Mouse (Mus musculus): ENCODE measurements at regions not wholly inside any gene's neighbourhood (a gene's known extent, or its start where the extent isn't known, plus 50 kb on each side); places are given as distances from the start of the nearest gene placed in this dataset.
A peak's percentile ranks its signal among the peaks of the same experiment; 100 is the strongest.

- peak; percentile 62 for DNase-seq (ENCODE audit: low spot score)
Measured at GRCm38 (mm10) chrX:167152611-167153010, 56.5 kb downstream of the Tmsb4x start.

GRCm38 (mm10) chrX:167151341-167151740 is 57.8 kb downstream of the Tmsb4x start:
- DNase-seq (ENCODE audit: low spot score): no peak

GRCm38 (mm10) chrX:167149400-167149799 is 59.7 kb downstream of the Tmsb4x start:
- no peak for DNase-seq (ENCODE audit: low spot score)

- DNase-seq (ENCODE audit: low spot score): no peak
Measured at GRCm38 (mm10) chrX:167146513-167147360, 62.4 kb downstream of the Tmsb4x start.

- DNase-seq (ENCODE audit: low spot score): no peak
Measured at GRCm38 (mm10) chrX:167145508-167146182, 63.5 kb downstream of the Tmsb4x start.

- DNase-seq (ENCODE audit: low spot score): no peak
Measured at GRCm38 (mm10) chrX:167139110-167139509, 70.0 kb downstream of the Tmsb4x start.

GRCm38 (mm10) chrX:167134250-167134649 is 74.9 kb downstream of the Tmsb4x start:
- DNase-seq (ENCODE audit: low spot score): no peak

- DNase-seq (ENCODE audit: low spot score): no peak
Measured at GRCm38 (mm10) chrX:167132989-167133395, 76.1 kb downstream of the Tmsb4x start.

- no peak for DNase-seq (ENCODE audit: low spot score)
Measured at GRCm38 (mm10) chrX:167131317-167131716, 77.8 kb downstream of the Tmsb4x start.

GRCm38 (mm10) chrX:167130601-167131000 is 78.5 kb downstream of the Tmsb4x start:
- DNase-seq (ENCODE audit: low spot score): peak; percentile 4

GRCm38 (mm10) chrX:167119288-167119687 is 89.8 kb downstream of the Tmsb4x start:
- DNase-seq (ENCODE audit: low spot score): no peak

GRCm38 (mm10) chrX:167115096-167115495 is 94.0 kb downstream of the Tmsb4x start:
- DNase-seq (ENCODE audit: low spot score): no peak

- DNase-seq (ENCODE audit: low spot score): no peak
Measured at GRCm38 (mm10) chrX:167111059-167111871, 97.8 kb downstream of the Tmsb4x start.

- no peak for DNase-seq (ENCODE audit: low spot score)
Measured at GRCm38 (mm10) chrX:167108356-167108755, 100.8 kb downstream of the Tmsb4x start.

GRCm38 (mm10) chrX:167107469-167107868 is 101.6 kb downstream of the Tmsb4x start:
- DNase-seq (ENCODE audit: low spot score): no peak

- no peak for DNase-seq (ENCODE audit: low spot score)
Measured at GRCm38 (mm10) chrX:167105931-167106417, 103.1 kb downstream of the Tmsb4x start.

GRCm38 (mm10) chrX:167105354-167105753 is 103.8 kb downstream of the Tmsb4x start:
- no peak for DNase-seq (ENCODE audit: low spot score)

GRCm38 (mm10) chrX:167104247-167104621 is 104.9 kb downstream of the Tmsb4x start:
- DNase-seq (ENCODE audit: low spot score): no peak

- peak; percentile 3 for DNase-seq (ENCODE audit: low spot score)
Measured at GRCm38 (mm10) chrX:167103501-167104246, 105.4 kb downstream of the Tmsb4x start.

GRCm38 (mm10) chrX:167101929-167102328 is 107.2 kb downstream of the Tmsb4x start:
- no peak for DNase-seq (ENCODE audit: low spot score)

- DNase-seq (ENCODE audit: low spot score): no peak
Measured at GRCm38 (mm10) chrX:167099411-167099810, 109.7 kb downstream of the Tmsb4x start.

GRCm38 (mm10) chrX:167098914-167099313 is 110.2 kb downstream of the Tmsb4x start:
- no peak for DNase-seq (ENCODE audit: low spot score)

Data from urinary bladder, postnatal 14 days (tissue).